ENCODE assay signal across 8 mouse cellular contexts in the genomic region with DNA sequence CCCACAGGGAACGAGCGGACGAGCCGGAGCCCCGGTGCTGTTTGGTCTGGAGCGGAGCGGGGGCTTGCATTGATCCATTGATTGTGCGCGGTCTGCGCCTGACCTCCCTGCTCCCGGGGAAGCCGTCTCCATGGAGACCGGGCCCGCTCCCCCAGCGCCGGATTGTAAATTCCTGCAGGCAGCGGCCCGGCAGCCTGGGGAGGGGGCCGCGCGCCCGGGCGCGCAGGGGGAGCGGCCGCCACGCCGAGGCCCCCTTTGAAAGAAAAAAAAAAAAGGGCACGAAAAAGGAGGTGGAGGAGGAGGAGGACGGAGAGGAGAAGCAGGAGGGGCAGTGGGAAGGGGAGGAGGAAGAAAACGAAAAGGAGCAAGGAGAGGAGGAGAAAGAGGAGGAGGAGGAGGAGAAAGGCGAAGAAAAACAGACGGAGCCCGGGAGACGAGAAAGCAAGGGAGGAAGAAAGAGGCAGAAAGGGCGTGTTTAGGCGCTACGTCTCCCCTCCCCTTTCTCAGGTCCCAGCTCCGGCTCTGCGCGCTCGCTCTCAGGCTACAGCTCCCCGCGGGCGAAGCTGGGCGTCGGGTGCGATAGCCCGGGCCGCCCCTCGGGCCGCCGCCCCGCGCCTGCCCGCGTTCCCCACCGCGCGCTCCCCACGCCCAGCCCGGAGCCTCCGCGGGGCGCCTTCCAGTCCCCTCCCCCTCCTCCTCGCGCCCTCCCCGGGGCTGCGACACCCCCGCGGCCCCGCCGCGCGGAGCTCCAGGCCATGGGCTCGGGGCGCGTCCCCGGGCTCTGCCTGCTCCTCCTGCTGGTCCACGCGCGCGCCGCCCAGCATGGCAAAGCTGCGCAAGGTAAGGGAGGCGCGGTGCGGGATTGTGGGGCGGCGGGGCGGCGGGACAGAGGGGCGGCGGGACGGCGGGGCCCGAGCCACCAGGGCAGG. TPM values are rescaled to one million over a fixed set of nuclear protein-coding genes. Genes with fewer than 3 reads are reported as not detected.
A peak's percentile ranks its signal among the peaks of the same experiment; 100 is the strongest.
DNase-seq lines count a peak whose midpoint lies in the region; ATAC-seq and TF ChIP-seq lines count a peak whose summit lies in the region.

A gene (plus strand): TSS at position 371 of the 929 bp plus-strand sequence.

- in situ Hi-C loops in Patski (cut with MboI; ENCODE audit: low pct_unique_long_range_greater_than_20kb), result no loop called here

- H3K9ac ChIP-seq in heart, embryonic 13.5 days, result peak within 1 kb of the TSS; percentile 82
- H3K9ac ChIP-seq in neural tube, embryonic 11.5 days (ENCODE audit: low read length), result peak within 1 kb of the TSS; percentile 70

- peak within 1 kb of the TSS; percentile 98 for H3K4me2 ChIP-seq in heart, embryonic 13.5 days
- peak within 1 kb of the TSS; percentile 91 for H3K4me2 ChIP-seq in neural tube, embryonic 11.5 days (ENCODE audit: low read depth)

- no peaks in the 10 kb centered on the region for H3K9me3 ChIP-seq in heart, embryonic 13.5 days
- no peaks in the 10 kb centered on the region for H3K9me3 ChIP-seq in forebrain, embryonic 10.5 days
- H3K9me3 ChIP-seq in neural tube, embryonic 11.5 days (ENCODE audit: control insufficient read depth, low read length), result no peaks in the 10 kb centered on the region

- CTCF ChIA-PET in Patski (lab: Charles Lee), result interaction anchor here (1.3 to 4.1 kb wide), 2 partner anchors 8 to 57 kb away, joined by 3 to 14 read pairs; no protein-coding TSS in a partner anchor

- no peaks in the 10 kb centered on the region for H3K36me3 ChIP-seq in heart, embryonic 13.5 days
- H3K36me3 ChIP-seq in forebrain, embryonic 10.5 days (replicated peaks), result peaks cover 3% of the 10 kb centered on the region; the same call in 1 of the 2 replicates
- no peaks in the 10 kb centered on the region for H3K36me3 ChIP-seq in neural tube, embryonic 11.5 days (ENCODE audit: control insufficient read depth, insufficient read depth, low read length)

- POLR2A ChIA-PET in Patski (lab: Charles Lee), result no interaction called here

- DNase-seq in heart, adult 8-10 months (ENCODE audit: low spot score), result no peak
- DNase-seq in Patski (ENCODE audit: low read depth, low spot score) (no peak), adipocyte (ENCODE audit: low spot score) (no peak)
- DNase-seq in forebrain, embryonic 10.5 days (ENCODE audit: extremely low spot score, low spot score), result peak; percentile 83
- peak; percentile 65 to 77 for DNase-seq in kidney, postnatal 4 days
- peak; percentile 85 for DNase-seq in neural tube, embryonic 11.5 days (ENCODE audit: low spot score)
- no peak for DNase-seq in gastrocnemius, postnatal 25 days

- TF ChIP-seq CTCF in Patski (IDR thresholded peaks at IDR 0.05), result no peak

- ATAC-seq in heart, embryonic 13.5 days (ENCODE audit: extremely low read depth, insufficient number of reproducible peaks, low FRiP score, low TSS enrichment), result no peak
- no peak for ATAC-seq in Patski
- peak; percentile 66 for ATAC-seq in neural tube, embryonic 11.5 days (ENCODE audit: insufficient read depth, low FRiP score, low TSS enrichment)

- peaks cover 96% of the 10 kb centered on the region for H3K27me3 ChIP-seq in heart, embryonic 13.5 days (replicated peaks)
- no peaks in the 10 kb centered on the region for H3K27me3 ChIP-seq in Patski
- H3K27me3 ChIP-seq in forebrain, embryonic 10.5 days (ENCODE audit: poor library complexity, severe bottlenecking), result peaks cover 76% of the 10 kb centered on the region
- no peaks in the 10 kb centered on the region for H3K27me3 ChIP-seq in neural tube, embryonic 11.5 days (ENCODE audit: control insufficient read depth, insufficient read depth, low read length)

- H3K4me1 ChIP-seq in heart, embryonic 13.5 days, result peaks cover 50% of the 10 kb centered on the region
- peaks cover 90% of the 10 kb centered on the region for H3K4me1 ChIP-seq in forebrain, embryonic 10.5 days
- peaks cover 38% of the 10 kb centered on the region for H3K4me1 ChIP-seq in neural tube, embryonic 11.5 days (ENCODE audit: control insufficient read depth, insufficient read depth, low read length)

- 1% methylated on average over 79 of the region's 97 CpGs for WGBS in heart, embryonic 13.5 days
- under 1% methylated on average over 93 of the region's 97 CpGs for WGBS in forebrain, embryonic 10.5 days
- WGBS in neural tube, embryonic 11.5 days, result under 1% methylated on average over 87 of the region's 97 CpGs

- H3K27ac ChIP-seq in heart, embryonic 13.5 days (replicated peaks), result peak within 1 kb of the TSS; percentile 20
- H3K27ac ChIP-seq in forebrain, embryonic 10.5 days, result peak within 1 kb of the TSS; percentile 97
- peak within 1 kb of the TSS; percentile 94 for H3K27ac ChIP-seq in neural tube, embryonic 11.5 days (ENCODE audit: low read depth, low read length)

- H3K4me3 ChIP-seq in heart, embryonic 13.5 days, result peak within 1 kb of the TSS; percentile 70
- peak within 1 kb of the TSS; percentile 72 for H3K4me3 ChIP-seq in forebrain, embryonic 10.5 days
- peak within 1 kb of the TSS; percentile 55 for H3K4me3 ChIP-seq in neural tube, embryonic 11.5 days (ENCODE audit: low read depth, low read length)

RNA-seq across cellular contexts. Expression of the gene that starts here (rescaled TPM):
- polyA plus RNA-seq in heart, embryonic 13.5 days (2015; fragmentation: Nextera tagmentation; extraction: Ambion mirVana), result 0.69 and 1.1 TPM in 2 replicates
- under 1 TPM; 0.28 to 0.80 (median 0.54) TPM for total RNA-seq in heart, adult 8-10 months (2022)
- 17.9 TPM for polyA plus RNA-seq in Patski (2021)
- polyA plus RNA-seq in forebrain, embryonic 10.5 days (2016; fragmentation: Nextera tagmentation; extraction: Ambion mirVana), result 11.5 and 13.9 TPM in 2 replicates
- polyA plus RNA-seq in neural tube, embryonic 11.5 days (2014; fragmentation: Nextera tagmentation; extraction: Ambion mirVana), result 8.7 and 9.4 TPM in 2 replicates
- under 1 TPM; 0.18 to 0.32 TPM for total RNA-seq in gastrocnemius, postnatal 25 days (2021)

Comparison
In these comparisons a context has a peak if more than half of its experiments do, and no peak if none do; other contexts are left out.
1. H3K27ac ChIP-seq: peak in every context shown above with its lines; median percentile 97 in forebrain, embryonic 10.5 days; 94 in neural tube, embryonic 11.5 days; 20 in heart, embryonic 13.5 days.
2. DNase-seq: peak in forebrain, embryonic 10.5 days (single experiment), kidney, postnatal 4 days (2 of 2) and neural tube, embryonic 11.5 days (single experiment); none in heart, adult 8-10 months (single experiment), Patski (single experiment), adipocyte (single experiment) and gastrocnemius, postnatal 25 days (single experiment).
3. Peak in every context shown above with its lines, with median percentiles within 50 percentile points of each other: H3K4me3 ChIP-seq.